Mouse (Mus musculus) lung, adult 18-20 months (tissue): ENCODE results near the gene Chmp6.

Experiments
- DNase-seq, 2 experiments: peaks; one replicate each; pipeline ENCODE4 v3.0.0; 2022; ENCODE audit warnings: mixed read lengths in 2 of 2

Chmp6 gene

GRCm38 (mm10) chr11:119913291-119913934 lies at the start of gene Chmp6:
TSS of gene Chmp6 (plus strand) at chr11:119913441.
- peak; percentile 88 for DNase-seq

GRCm38 (mm10) chr11:119866837-119867236 lies 46.4 kb upstream of the Chmp6 start:
- DNase-seq = no peak

DNA sequence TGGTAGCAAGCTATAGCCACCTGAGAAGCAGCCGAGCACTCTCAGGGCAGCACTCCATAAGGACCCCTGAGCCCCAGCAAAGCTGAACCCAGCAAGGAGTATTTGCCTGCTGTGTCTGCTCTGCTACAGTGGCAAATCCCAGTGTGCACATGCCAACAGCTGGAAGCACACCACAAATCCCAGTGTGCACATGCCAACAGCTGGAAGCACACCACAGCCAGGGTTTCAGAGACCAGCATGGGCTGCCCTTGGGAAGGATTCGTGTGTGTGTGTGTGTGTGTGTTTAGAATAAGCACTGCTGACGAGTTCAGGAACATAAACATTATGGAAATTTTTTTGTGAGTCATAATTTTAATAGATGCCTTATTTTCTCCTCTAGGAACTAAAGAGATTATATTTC lies 45.1 kb upstream of the Chmp6 start:
- DNase-seq = no peak

DNA sequence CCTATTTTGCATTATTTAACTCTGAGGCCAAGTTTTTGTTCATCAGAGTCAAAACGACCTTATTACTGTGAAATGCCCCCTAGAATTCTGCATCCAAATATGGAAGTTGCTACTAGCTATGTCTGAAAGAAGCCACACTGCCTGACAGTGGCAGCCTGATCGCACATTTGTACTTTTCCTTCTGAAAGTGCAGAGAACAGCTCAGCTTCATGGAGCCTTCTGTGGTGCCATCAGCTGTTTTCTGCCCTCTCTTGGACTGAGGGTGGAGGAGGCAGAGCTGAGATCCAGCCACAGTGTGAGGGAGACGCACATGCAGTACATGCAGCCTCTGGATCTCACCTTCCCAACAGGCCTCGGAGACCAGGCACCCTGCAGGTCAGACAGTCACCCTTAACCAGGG lies 44.7 kb upstream of the Chmp6 start:
- DNase-seq = no peak

DNA sequence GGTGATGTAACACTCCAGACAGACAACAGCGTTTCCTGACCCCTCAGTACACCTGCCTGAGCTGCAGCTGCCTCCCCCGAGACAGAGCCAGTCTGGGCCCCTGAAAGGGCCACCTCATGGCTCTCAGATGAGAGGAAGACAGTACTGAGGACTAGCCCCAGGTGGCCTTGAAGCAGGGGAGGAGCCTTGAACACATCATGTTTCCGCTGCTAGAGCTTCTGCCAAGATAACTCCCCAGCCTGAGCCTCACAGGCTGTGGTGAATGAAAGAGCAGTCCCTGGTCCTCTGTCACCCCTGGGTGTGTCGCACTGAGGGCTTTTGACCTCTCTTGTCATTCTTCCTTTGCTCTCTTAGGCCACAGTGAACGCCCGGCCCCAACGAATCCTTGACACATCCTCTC lies 42.1 kb upstream of the Chmp6 start:
- DNase-seq = no peak

GRCm38 (mm10) chr11:119873643-119874042 lies 39.6 kb upstream of the Chmp6 start:
- DNase-seq = peak; percentile 10 to 26

GRCm38 (mm10) chr11:119874841-119875240 lies 38.4 kb upstream of the Chmp6 start:
- DNase-seq = no peak

GRCm38 (mm10) chr11:119875685-119876084 lies 37.6 kb upstream of the Chmp6 start:
- no peak for DNase-seq

DNA sequence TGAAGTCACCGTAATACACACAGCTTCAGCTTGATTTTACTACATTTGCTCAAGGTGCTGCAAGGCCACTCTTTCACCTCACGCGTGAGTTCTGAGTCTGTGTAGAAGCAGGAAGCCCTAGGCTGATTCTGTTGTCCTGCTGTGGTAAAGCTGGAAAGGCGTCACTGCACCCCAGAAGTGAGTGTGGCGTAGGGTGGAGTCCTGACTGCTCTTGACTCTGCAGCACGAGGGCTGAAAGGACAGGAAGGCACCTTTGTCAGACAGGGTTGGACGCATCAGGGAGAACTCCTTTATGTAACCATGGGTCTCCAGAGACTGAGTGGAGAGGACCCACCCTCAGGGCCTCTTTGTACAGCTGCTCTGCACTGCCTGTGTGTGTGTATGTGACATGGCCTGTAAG lies 36.1 kb upstream of the Chmp6 start:
- no peak for DNase-seq

GRCm38 (mm10) chr11:119879573-119879972 lies 33.7 kb upstream of the Chmp6 start:
- no peak for DNase-seq

DNA sequence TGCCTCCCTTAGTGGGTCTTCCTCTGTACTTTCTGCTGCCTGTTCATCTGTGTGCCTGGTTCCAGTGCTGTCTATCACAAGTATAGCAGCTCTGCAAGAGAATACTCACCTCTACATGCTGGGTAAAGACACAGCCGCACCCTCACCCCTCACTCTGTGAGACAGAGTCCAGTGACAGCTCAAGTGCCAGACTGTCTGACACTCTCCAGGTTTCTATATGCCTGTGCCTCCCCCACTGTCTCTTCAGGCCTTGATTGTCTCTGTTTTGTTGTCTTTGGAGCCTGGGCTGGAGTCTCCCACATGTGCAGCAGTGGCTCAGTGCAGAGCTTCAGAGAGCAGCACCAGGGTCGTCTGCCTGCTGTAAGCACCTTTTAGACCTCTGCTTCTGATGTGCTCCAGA lies 29.6 kb upstream of the Chmp6 start:
- DNase-seq = no peak

DNA sequence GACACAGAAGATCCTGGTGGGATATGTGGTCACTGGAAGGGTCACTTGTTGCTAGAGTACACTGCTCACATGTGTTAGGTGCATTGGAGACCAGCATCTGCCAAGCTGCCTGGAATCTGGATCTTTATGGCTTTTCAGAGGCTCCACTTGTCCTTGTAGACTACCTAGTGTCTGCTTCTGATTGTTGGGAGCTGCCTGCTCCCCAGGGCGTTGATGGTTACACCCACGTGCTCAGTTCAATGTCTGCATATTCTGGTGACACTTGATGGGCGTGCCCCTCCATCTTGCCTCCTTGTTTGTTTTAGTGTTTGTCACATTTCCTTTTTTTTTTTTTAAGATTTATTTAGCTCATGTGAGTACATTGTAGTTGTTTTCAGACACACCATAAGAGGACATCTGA lies 23.3 kb upstream of the Chmp6 start:
- DNase-seq = no peak

GRCm38 (mm10) chr11:119891601-119892215 lies 21.5 kb upstream of the Chmp6 start:
- DNase-seq = no peak

- DNase-seq = no peak
These were observed 19.5 kb upstream of the Chmp6 start for GRCm38 (mm10) chr11:119893667-119894236.

- DNase-seq = peak in 1 of 2 experiments; percentile 24
These were observed 18.6 kb upstream of the Chmp6 start for GRCm38 (mm10) chr11:119894634-119895033.

- DNase-seq = no peak
These were observed 16.2 kb upstream of the Chmp6 start for GRCm38 (mm10) chr11:119897041-119897440.

DNA sequence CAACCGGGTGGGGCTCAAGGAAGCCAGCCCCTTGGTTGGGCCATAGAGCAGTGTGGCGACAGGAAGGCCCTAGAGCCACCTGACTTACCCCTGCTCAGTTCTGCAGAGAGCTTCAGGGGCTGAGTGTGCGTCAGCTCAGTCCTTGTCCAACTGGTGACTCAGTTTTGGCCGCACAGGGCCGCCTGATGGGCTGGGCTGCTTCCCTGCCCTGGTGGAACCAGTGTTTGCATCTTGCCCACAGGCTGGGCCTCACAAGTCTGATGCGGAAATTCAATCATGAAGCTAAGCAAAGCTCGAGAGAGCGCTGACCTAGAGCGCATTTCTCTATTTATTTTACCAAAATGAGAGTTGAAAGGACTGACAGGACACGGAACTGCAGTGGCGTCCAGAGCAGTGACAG lies 14.3 kb upstream of the Chmp6 start:
- peak in 1 of 2 experiments; percentile 17 for DNase-seq

- DNase-seq = no peak
These were observed 12.1 kb upstream of the Chmp6 start for GRCm38 (mm10) chr11:119901174-119901573.

GRCm38 (mm10) chr11:119902891-119903290 lies 10.3 kb upstream of the Chmp6 start:
- DNase-seq = no peak

- DNase-seq = peak; percentile 45 to 51
These were observed 8.5 kb upstream of the Chmp6 start for GRCm38 (mm10) chr11:119904621-119905286.

GRCm38 (mm10) chr11:119905794-119906193 lies 7.4 kb upstream of the Chmp6 start:
- no peak for DNase-seq

- DNase-seq = no peak
These were observed 6.1 kb upstream of the Chmp6 start for GRCm38 (mm10) chr11:119907006-119907650.

GRCm38 (mm10) chr11:119907711-119908110 lies 5.5 kb upstream of the Chmp6 start:
- DNase-seq = no peak
